Mouse (Mus musculus) inflammation-experienced regulatory T-cells, adult 6 months (primary cell): ENCODE results near the gene Spred2. TPM values are rescaled to one million over a fixed set of nuclear protein-coding genes. Genes with fewer than 3 reads are reported as not detected.

ENCODE experiments used
- ATAC-seq: one replicate; pipeline ENCODE4 v1.8.0; 2017
- polyA plus RNA-seq, 3 experiments: library from polyadenylated mRNA; unstranded; fragments of 100-300 nt; shearing (Covaris generic); gene quantifications; one replicate each; pipeline ENCODE4 v1.2.1; 2017

Spred2 gene
- 1 to 10 TPM; 3.4 to 5.0 (median 4.3) TPM for polyA plus RNA-seq

DNA sequence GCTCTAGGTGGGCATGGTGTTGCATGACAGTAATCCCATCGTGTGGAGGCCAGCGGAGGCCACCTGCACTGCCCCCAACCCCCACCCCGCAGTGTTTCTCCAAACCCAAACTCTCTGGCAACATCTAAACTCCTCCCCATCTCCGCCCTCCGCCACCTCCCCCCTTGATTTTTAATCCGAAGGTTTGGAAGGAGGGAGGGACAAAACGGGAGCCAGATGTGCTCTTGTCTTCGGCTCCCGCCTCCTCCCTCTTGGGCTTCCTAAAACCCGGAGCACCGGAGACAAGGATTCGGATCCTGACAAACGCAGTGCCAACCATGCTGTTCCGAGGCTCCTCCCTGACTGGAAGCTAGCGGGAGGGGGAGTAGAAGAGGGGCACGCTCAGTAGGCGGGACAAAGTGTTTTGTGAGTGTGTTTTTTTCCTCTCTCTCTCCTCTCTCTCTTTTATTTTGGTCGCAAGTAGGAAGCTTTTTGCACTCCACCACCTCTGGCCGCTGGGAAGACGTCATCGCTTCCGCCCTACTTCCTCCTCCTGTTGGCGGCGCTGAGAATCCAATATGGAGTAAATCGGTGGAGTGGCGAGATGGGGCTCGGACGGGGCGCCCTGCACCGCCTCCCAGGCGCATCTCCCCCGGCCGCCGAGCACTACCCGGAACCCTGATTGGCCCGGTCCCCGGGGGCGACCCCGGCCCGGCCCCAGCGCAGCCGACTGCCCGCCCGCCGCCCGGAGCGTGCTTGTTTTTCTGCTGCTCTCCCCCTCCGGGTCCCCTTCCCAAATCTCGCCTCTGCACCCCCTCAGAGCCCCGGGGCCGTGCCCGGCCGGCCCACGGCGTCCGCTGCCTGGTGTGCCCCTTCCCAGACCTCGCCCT is at the start of gene Spred2:
TSS of gene Spred2 (plus strand) at position 488 of the 869 bp plus-strand sequence.
- ATAC-seq = peak; percentile 62

DNA sequence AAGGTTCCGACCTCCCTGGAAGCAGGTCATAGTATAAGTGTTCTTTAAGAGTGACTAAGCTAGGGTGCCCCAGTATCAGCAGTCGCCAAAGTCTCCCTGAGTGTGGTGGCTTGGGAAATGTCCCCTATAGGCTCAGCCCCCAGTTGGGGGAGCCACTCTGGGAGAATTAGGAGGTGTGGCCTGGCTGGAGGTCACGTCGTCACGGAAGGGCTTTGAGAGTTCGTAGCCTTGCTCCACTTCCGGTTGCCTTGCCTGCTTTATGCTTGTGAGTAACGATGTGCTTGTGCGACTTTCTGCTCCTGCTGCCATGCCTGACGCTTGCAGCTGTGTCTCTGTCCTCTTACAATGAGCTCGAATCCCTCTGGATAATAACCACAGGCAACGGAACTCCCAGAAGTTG is 48.6 kb upstream of the Spred2 start:
- no peak for ATAC-seq

DNA sequence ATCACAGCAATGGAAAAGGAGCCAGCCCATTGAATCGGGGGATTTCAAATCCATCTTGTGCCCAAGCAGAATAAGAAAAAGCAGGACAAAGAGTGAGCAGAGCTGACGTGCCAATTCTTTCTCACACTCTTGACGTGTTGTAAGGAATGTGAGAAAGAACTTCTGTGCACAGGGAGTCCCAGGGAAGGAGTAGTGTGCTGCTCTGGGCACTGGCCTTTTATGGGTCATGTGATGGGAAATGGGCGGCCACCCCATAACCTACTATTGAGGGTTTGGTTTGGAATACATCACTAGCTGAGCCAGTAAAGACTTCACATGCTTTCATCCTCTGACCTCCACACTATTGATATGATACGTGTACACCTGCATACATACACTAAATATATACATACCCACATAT is 48.2 kb upstream of the Spred2 start:
- ATAC-seq = no peak

DNA sequence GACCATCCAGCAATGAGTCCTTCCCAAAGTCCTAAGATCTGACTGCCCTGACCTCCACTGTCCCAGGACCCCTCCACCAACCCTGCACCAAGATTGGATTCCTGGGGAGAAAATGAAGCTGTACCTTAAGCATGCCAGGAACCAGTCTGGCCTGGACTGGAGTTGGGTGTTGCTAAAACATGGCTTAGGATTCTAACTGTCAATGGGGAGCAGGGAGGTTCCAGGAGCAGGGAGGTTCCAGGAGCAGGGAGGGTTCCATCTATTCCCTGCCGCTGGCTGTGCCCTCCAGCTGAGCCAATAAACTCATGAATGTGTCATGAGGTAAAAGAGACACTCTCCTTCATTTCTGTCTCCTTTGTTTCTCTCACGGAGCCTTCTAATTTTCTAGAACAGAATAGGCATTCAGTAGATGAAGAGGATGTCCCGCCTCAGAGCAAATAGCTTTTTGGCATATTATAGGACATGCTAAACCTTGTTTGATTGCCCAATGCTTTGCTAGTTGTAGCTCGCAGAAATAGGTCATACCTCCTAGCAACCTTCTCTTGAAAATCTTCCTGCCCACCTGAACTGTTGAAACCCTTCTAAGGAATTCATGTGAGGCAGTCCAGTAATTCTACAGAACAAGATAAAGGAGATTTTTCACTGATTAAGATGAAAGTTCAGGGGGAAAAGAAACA is 46.8 kb upstream of the Spred2 start:
- ATAC-seq = no peak

GRCm38 (mm10) chr11:19881342-19881741 is 42.8 kb upstream of the Spred2 start:
- ATAC-seq = no peak

DNA sequence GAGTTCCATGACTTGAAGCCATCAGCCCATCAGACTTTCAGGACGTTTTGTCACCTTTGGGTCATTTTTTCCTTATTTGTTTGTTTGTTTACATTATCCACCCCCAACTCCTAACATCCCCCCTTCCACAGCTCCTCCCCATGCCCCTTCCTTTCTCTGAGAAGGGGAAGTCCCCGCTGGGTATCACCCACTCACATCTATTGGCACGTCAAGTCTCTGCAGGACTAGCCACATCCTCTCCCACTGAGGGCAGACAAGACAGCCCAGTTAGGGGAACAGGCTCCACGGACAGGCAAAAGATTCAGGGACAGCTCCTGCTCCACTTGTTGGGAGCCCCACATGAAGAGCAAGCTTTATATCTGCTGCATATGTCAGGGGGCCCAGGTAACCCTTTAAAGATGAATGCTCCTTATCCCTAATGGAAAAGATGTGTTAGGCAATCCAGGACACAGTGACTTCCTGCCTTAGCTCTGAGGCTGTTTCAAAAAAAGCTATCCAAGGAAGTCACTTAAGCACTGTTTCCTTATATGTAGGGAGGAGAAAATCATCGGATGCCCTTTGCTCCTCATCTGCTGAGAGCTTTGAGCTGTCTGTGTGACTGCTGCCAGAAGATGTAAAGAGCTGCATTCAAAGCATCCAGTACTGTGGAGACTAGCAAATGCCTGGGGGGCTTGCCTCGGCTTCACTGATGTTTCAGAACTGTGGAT is 33.3 kb upstream of the Spred2 start:
- ATAC-seq = peak; percentile 79

DNA sequence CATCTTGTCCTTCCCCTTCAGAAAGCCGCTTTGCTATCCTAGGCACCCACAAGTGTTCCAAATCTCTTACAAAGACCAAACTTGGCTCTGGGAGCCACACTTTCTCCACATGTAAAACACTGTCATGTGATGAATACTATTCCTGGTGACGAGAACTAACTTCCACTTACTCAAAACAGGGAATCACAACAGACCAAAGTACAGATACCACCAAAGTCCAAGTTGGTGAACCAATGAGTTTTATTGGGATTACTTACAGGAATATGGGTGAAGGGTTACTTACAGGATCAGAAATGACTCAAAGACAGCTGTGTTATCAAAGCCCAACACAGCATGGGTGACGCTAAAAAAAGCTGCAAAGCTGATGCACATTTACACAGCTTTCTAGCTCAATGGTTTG is 30.9 kb upstream of the Spred2 start:
- no peak for ATAC-seq

DNA sequence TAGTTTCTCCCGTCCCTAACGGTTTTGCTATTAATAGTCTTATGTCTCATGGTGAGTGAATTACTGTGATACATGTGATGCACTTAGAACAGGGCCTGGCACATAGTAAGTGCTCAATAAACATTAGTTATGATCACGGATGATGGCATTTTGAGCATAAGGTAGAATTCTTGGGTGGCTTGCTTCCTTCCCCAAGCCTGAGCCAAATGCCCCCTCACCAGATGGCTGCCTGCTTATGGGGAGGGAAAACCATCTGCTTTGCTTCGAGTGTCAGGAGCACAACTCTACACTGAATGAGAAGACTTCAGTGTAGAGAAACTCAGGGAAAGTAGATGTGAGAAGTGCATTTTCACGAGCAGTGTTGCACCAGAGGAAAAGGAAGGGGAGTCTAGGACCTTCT is 24.6 kb upstream of the Spred2 start:
- ATAC-seq = no peak

DNA sequence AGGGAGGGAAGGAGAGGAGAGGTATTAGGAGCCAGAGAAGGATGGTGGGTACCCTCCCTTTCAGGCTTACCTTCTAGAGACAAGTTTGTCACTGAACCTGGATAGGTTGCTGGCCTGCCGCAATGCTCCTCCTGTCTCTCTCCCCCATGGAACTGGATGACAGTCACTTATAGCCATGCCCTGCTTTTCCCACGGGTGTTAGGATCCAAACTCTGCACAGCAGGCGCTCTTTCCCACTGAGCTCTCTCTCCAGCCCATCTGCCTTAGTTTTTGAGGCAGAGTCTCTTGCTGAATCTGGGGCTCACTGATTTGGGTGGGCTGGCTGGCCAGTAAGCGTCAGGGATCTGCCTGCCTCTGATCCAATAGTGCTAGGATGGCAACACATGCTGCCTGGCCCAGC is 23.5 kb upstream of the Spred2 start:
- no peak for ATAC-seq

DNA sequence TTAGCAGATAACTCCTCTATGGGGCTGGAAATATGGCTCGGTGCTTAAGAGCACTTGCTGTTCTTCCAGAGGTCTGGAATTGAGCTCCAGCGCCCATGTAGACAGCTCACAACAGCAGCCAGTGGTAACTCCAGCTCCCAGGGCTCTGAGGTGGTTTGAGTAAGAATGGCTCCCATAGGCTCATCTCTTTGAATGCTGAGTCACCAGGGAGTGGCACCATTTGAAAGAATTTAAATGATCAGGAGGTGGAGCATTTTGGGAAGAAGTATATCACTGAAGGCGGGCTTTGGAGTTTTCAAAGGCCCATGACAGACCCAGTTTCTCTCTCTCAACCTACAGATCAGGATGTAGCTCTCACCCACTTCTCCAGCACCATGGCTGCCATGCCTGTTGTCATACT is 13.0 kb upstream of the Spred2 start:
- ATAC-seq = no peak

DNA sequence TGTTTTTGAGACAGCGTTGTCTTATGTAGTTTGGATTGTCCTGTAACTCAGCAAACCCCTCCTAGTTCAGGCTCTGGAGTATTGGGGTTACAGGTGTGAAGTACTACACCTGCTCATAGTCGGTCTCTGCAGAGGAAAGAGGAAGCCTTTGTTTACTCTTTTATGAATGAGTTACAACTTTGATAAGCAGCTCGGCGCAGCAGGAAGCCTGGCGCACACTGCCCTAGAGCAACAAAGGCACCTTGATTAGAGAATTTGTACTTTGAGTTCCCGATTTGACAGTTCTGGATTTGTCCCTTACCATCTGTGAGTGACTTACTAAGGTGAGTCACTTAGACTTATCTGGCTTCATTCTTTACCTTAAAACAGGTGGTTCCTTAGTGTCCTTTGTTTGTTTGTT is 12.0 kb upstream of the Spred2 start:
- no peak for ATAC-seq

DNA sequence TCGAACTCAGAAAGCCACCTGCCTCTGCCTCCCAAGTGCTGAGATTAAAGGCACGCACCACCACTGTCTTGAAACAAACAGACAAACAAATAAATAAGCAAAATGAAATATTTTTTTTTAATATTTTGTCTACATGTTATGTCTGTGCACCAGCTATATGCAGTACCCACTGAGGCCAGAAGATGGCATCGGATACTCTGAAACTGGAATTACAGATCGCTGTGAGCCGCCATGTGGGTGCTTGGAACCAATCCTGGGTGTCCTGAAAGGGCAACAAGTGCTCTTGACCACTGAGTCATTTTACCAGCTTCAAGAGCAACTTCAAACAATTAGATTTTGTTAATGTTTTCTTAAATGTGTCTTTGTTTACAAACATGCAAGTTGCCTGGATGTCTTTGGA is 11.5 kb upstream of the Spred2 start:
- ATAC-seq = no peak

DNA sequence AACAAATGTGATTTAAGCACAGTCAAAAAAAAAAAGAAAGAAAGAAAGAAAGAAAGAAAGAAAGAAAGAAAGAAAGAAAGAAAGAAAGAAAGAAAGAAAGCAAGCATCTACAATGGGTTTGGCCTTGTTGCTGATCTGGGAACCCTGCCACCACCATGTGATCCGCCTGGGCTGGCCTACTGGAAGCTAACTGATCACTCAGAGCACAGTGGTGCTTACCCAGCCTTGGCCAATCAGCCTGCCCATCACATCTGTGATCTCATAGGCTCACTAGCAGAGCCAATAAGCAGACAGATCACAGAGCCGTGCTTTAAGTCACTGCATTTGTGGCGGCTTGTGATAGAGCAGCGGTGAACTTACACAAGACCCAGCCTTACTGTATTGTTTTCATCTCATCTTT is 10.4 kb upstream of the Spred2 start:
- ATAC-seq = no peak

DNA sequence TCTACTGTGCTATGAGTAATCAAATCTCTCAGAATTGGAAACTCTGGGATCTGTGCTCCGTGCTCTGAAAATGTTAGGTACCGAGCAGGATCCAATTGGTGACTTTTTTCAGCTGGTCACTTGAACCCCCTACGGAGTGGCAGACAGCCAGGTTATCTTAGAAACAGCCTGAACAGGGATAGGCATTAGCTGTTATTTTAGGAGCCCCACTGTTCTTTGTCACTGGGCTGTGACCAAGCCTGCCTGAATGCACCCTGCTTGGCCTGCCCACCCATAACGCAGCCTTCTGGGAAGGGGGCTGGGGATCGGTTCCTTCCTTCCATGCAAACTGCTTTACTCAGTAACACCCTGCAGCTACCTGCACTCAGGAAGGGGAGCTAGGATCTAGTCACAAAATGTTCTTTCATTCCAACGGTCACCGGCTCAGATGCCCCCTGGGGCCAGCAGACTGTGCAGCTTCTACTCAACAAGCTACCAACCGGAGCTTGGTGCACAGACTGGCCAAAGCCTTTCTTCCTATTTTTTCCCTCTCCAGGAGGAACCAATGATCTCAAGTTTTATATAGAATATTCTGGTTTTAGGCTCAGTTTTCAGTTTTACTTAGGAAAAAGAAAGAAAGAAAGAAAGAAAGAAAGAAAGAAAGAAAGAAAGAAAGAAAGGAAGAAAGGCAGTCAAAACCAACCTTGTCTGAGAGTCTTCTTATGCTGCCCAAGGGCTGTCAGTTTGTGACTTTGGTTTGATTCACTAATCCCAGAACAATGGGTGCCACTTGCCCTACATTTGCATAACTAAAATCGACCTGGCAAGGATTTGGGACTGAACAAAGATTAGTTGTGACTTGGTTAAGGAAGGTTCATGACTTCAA is 6.6 kb upstream of the Spred2 start:
- no peak for ATAC-seq

GRCm38 (mm10) chr11:19918246-19918540 is 6.0 kb upstream of the Spred2 start:
- ATAC-seq = no peak

DNA sequence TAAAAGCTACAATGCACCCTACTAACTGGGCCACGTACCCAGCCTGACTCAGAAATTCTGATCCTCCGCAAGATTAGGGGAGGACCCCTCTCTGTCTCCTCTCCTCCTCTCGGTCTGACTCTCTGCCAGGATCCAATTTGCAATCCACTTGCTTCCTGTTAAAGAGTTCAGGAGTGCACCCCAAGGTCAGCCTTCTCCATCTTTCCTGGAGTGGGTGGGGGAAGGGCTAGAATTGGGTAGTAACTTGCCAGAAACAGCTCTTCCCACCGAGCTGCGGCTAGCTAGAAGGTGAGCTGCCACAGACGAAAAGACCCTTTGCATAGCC is 4.8 kb upstream of the Spred2 start:
- peak; percentile 2 for ATAC-seq

GRCm38 (mm10) chr11:19919785-19920671 is 4.1 kb upstream of the Spred2 start:
- ATAC-seq = peak; percentile 51

- ATAC-seq = no peak
Observed at GRCm38 (mm10) chr11:19921723-19922122, 2.5 kb upstream of the Spred2 start.

GRCm38 (mm10) chr11:19922208-19922607 is 2.0 kb upstream of the Spred2 start:
- ATAC-seq = no peak

- ATAC-seq = peak; percentile 12
Observed at GRCm38 (mm10) chr11:19924757-19925148, 578 bp downstream of the Spred2 start.

DNA sequence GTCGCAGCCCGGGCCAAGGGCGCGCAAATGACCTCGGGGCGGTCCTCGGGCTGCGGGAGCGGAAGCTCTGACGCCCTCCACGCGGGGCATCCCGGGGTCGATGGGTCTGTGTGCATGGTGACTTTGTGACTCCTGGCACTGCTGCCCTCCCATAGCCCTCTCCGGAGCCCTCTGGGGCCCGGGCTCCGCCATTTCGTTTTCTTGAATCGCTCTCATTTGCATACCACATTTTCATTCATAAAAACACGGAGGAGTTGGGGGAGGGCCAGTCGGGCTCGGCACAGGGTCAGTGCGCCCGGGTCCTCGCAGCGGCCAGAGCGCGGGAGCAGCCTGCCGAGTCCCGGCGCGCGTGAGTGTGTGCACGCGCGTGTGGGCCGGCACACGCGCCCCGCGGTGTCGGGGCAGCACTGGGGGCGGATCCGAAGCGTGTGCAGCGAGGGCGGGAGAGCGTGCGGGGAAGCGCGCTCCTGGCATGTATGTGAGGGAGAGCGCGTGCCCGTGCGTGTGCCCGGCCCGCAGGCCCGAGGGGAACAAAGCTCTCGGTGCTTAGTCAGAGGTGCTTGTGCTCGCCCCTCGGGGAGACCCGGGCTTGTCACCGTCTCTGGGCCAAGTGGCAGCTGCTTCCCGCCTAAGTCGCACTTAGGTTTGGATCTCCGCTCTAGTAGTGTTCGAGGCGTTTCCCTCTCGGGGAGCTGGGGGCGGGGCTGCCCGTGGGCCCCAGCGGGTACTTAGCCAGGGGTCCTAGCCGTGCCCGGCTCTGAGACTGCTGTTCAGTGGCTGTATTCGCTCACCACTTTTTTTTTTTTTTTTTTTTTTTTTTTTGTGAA is 1.2 kb downstream of the Spred2 start:
- ATAC-seq = peak; percentile 47
